Mouse (Mus musculus) liver, postnatal 0 days (tissue): ENCODE data around the gene Lin37.

Experiments
- CTCF ChIP-seq: sonication (generic); IDR thresholded peaks from 2 replicates; pipeline ENCODE4 v1.5.1; 2016; ENCODE audit warnings: antibody characterized with exemption, low read depth
- EP300 ChIP-seq: IDR thresholded peaks from 2 replicates; pipeline ENCODE4 v1.6.1; 2016; ENCODE audit warnings: antibody characterized with exemption, low read depth, mild to moderate bottlenecking

GRCm38 (mm10) chr7:30532931-30533330 lies 26.7 kb downstream of the Lin37 start:
- TF ChIP-seq CTCF, result no peak
- no peak for TF ChIP-seq EP300
